In genomic region chr3:88365705-88366361, GRCm38 (mm10) we compare ENCODE assay signal across 15 mouse cellular contexts. TPM values are rescaled to one million over a fixed set of nuclear protein-coding genes. Genes with fewer than 3 reads are reported as not detected.
DNase-seq lines count a peak whose midpoint lies in the region; ATAC-seq lines count a peak whose summit lies in the region.
"Had no signal": no experiment of that assay in that cellular context is flagged by ENCODE, and none has a peak within 500 bp of the region (broad histone marks: within the 10 kb centered on the region; RNA-seq: fewer than 3 reads in every experiment).

No protein-coding gene starts in this region.

- ATAC-seq in heart, embryonic 12.5 days (ENCODE audit: insufficient number of reproducible peaks, low FRiP score) = no peak
- no peak for ATAC-seq in midbrain, embryonic 13.5 days
- no peak for ATAC-seq in hindbrain, embryonic 13.5 days (ENCODE audit: low FRiP score)
- ATAC-seq in neural tube, embryonic 15.5 days (ENCODE audit: low FRiP score) = no peak
- ATAC-seq in cerebellum, adult (ENCODE audit: insufficient number of reproducible peaks, low FRiP score, low TSS enrichment) = no peak

- H3K9ac ChIP-seq in heart, embryonic 12.5 days = no peak overlapping the region
- no peak overlapping the region for H3K9ac ChIP-seq in midbrain, embryonic 13.5 days (replicated peaks)
- 0 out of 2 replicates have a peak overlapping the region, but pooled peaks have one; percentile 24 for H3K9ac ChIP-seq in hindbrain, embryonic 13.5 days
- no peak overlapping the region for H3K9ac ChIP-seq in neural tube, embryonic 15.5 days (replicated peaks)
- H3K9ac ChIP-seq: lung, embryonic 14.5 days had no signal

- no peak overlapping the region for H3K4me3 ChIP-seq in heart, embryonic 12.5 days
- 0 out of 2 replicates have a peak overlapping the region, but pooled peaks have one; percentile 4 for H3K4me3 ChIP-seq in midbrain, embryonic 10.5 days
- no peak overlapping the region for H3K4me3 ChIP-seq in midbrain, embryonic 13.5 days (replicated peaks)
- peak overlapping the region; percentile 8; the same call in 1 of the 2 replicates for H3K4me3 ChIP-seq in hindbrain, embryonic 13.5 days
- no peak overlapping the region for H3K4me3 ChIP-seq in neural tube, embryonic 15.5 days (replicated peaks)

- peaks cover 18% of the 10 kb centered on the region for H3K36me3 ChIP-seq in heart, embryonic 12.5 days
- peaks cover 23% of the 10 kb centered on the region for H3K36me3 ChIP-seq in midbrain, embryonic 10.5 days
- H3K36me3 ChIP-seq in midbrain, embryonic 13.5 days = peaks cover 27% of the 10 kb centered on the region
- H3K36me3 ChIP-seq in hindbrain, embryonic 13.5 days = peaks cover 27% of the 10 kb centered on the region
- peaks cover 20% of the 10 kb centered on the region for H3K36me3 ChIP-seq in neural tube, embryonic 15.5 days

- 26% methylated on average over 34 of the region's 34 CpGs for WGBS in heart, embryonic 12.5 days
- WGBS in midbrain, embryonic 10.5 days = 37% methylated on average over 34 of the region's 34 CpGs
- WGBS in midbrain, embryonic 13.5 days = 41% methylated on average over 34 of the region's 34 CpGs
- WGBS in hindbrain, embryonic 13.5 days = 39% methylated on average over 34 of the region's 34 CpGs
- WGBS in neural tube, embryonic 15.5 days = 39% methylated on average over 34 of the region's 34 CpGs

- H3K27me3 ChIP-seq in heart, embryonic 12.5 days (replicated peaks) = peaks cover 27% of the 10 kb centered on the region
- H3K27me3 ChIP-seq in midbrain, embryonic 10.5 days (ENCODE audit: low read depth, poor library complexity, severe bottlenecking) = peaks cover 38% of the 10 kb centered on the region
- H3K27me3 ChIP-seq in midbrain, embryonic 13.5 days = peaks cover 26% of the 10 kb centered on the region
- H3K27me3 ChIP-seq in hindbrain, embryonic 13.5 days = peaks cover 26% of the 10 kb centered on the region
- H3K27me3 ChIP-seq in neural tube, embryonic 15.5 days (replicated peaks) = peaks cover 18% of the 10 kb centered on the region

- DNase-seq in heart, adult 8-10 months (ENCODE audit: low spot score) = no peak
- no peak for DNase-seq in midbrain, embryonic 10.5 days (ENCODE audit: low spot score)
- no peak for DNase-seq in gastrocnemius, postnatal 25 days
- DNase-seq: cerebellum, postnatal 25 days; gastrocnemius, postnatal 14 days; heart, postnatal 10 days; lung, embryonic 14.5 days; midbrain, embryonic 14.5 days had no signal

- no peak overlapping the region for H3K27ac ChIP-seq in heart, embryonic 12.5 days (ENCODE audit: poor library complexity, severe bottlenecking)
- H3K27ac ChIP-seq in midbrain, embryonic 10.5 days (replicated peaks) = no peak overlapping the region
- no peak overlapping the region for H3K27ac ChIP-seq in midbrain, embryonic 13.5 days
- H3K27ac ChIP-seq in hindbrain, embryonic 13.5 days = no peak overlapping the region
- no peak overlapping the region for H3K27ac ChIP-seq in neural tube, embryonic 15.5 days (replicated peaks)

- H3K9me3 ChIP-seq in heart, embryonic 12.5 days (replicated peaks) = peaks cover 8% of the 10 kb centered on the region
- H3K9me3 ChIP-seq in midbrain, embryonic 10.5 days (replicated peaks) = peaks cover 12% of the 10 kb centered on the region
- H3K9me3 ChIP-seq in midbrain, embryonic 13.5 days = peaks cover 11% of the 10 kb centered on the region
- H3K9me3 ChIP-seq in hindbrain, embryonic 13.5 days = peaks cover 11% of the 10 kb centered on the region
- H3K9me3 ChIP-seq in neural tube, embryonic 15.5 days (replicated peaks) = 0 out of 2 replicates have a peak, but pooled peaks cover 4% of the 10 kb centered on the region

- 0 out of 2 replicates have a peak overlapping the region, but pooled peaks have one; percentile 13 for H3K4me2 ChIP-seq in heart, embryonic 12.5 days
- no peak overlapping the region for H3K4me2 ChIP-seq in midbrain, embryonic 13.5 days (replicated peaks)
- peak overlapping the region; percentile 48 for H3K4me2 ChIP-seq in hindbrain, embryonic 13.5 days
- H3K4me2 ChIP-seq in neural tube, embryonic 15.5 days = peak overlapping the region; percentile 49; the same call in 1 of the 2 replicates

- H3K4me1 ChIP-seq in heart, embryonic 12.5 days (replicated peaks) = peaks cover 27% of the 10 kb centered on the region
- H3K4me1 ChIP-seq in midbrain, embryonic 10.5 days = peaks cover 27% of the 10 kb centered on the region
- H3K4me1 ChIP-seq in midbrain, embryonic 13.5 days (replicated peaks) = 0 out of 2 replicates have a peak, but pooled peaks cover 3% of the 10 kb centered on the region
- peaks cover 13% of the 10 kb centered on the region for H3K4me1 ChIP-seq in hindbrain, embryonic 13.5 days (replicated peaks)
- 0 out of 2 replicates have a peak, but pooled peaks cover 5% of the 10 kb centered on the region for H3K4me1 ChIP-seq in neural tube, embryonic 15.5 days

RNA-seq across cellular contexts. Expression of gene Paqr6, which starts 1.4 kb away (rescaled TPM):
- polyA plus RNA-seq in heart, embryonic 12.5 days (2016; fragmentation: Nextera tagmentation; extraction: Ambion mirVana) = 3.6 and 4.3 TPM in 2 replicates
- total RNA-seq in heart, adult 8-10 months (2022) = under 1 TPM in 3 of 4 experiments, not detected in 1; 0.53 to 0.85 (median 0.69) TPM
- 0.65 TPM in 2 replicates for polyA plus RNA-seq in midbrain, embryonic 10.5 days (2016; fragmentation: Nextera tagmentation; extraction: Ambion mirVana)
- 0.77 and 1.0 TPM in 2 replicates for polyA plus RNA-seq in midbrain, embryonic 13.5 days (2015; fragmentation: Nextera tagmentation; extraction: Ambion mirVana)
- 2.6 and 2.9 TPM in 2 replicates for polyA plus RNA-seq in hindbrain, embryonic 13.5 days (2015; fragmentation: Nextera tagmentation; extraction: Ambion mirVana)
- 1.6 and 2.5 TPM in 2 replicates for polyA plus RNA-seq in neural tube, embryonic 15.5 days (2015; fragmentation: Nextera tagmentation; extraction: Ambion mirVana)
- total RNA-seq in gastrocnemius, postnatal 25 days (2021) = 1 to 10 TPM in 1 of 2 experiments, under 1 TPM in 1; 0.51 to 1.1 TPM
- polyA plus RNA-seq: activated CD4-positive, CD25-positive, alpha-beta regulatory T cell, adult 4 months had no signal

RNA-seq across cellular contexts. Expression of gene Bglap3, which starts 6.7 kb away (rescaled TPM):
- polyA plus RNA-seq in heart, embryonic 12.5 days (2016; fragmentation: Nextera tagmentation; extraction: Ambion mirVana) = 0.10 TPM in 1 of 2 replicates, not detected in the other
- not detected for total RNA-seq in heart, adult 8-10 months (2022)
- 0.27 TPM in 2 replicates for polyA plus RNA-seq in midbrain, embryonic 10.5 days (2016; fragmentation: Nextera tagmentation; extraction: Ambion mirVana)
- polyA plus RNA-seq in midbrain, embryonic 13.5 days (2015; fragmentation: Nextera tagmentation; extraction: Ambion mirVana) = not detected in 2 replicates
- 0.19 TPM in 1 of 2 replicates, not detected in the other for polyA plus RNA-seq in hindbrain, embryonic 13.5 days (2015; fragmentation: Nextera tagmentation; extraction: Ambion mirVana)
- 0.15 and 0.28 TPM in 2 replicates for polyA plus RNA-seq in neural tube, embryonic 15.5 days (2015; fragmentation: Nextera tagmentation; extraction: Ambion mirVana)
- total RNA-seq in gastrocnemius, postnatal 25 days (2021) = under 1 TPM in 1 of 2 experiments, not detected in 1; 0.54 TPM
- total RNA-seq: gastrocnemius, postnatal 14 days; heart, postnatal 10 days had no signal
- polyA plus RNA-seq: activated CD4-positive, CD25-positive, alpha-beta regulatory T cell, adult 4 months; midbrain, embryonic 14.5 days had no signal

RNA-seq across cellular contexts. Expression of gene Bglap2, which starts 12.7 kb away (rescaled TPM):
- not detected in 2 replicates for polyA plus RNA-seq in heart, embryonic 12.5 days (2016; fragmentation: Nextera tagmentation; extraction: Ambion mirVana)
- total RNA-seq in heart, adult 8-10 months (2022) = not detected
- not detected in 2 replicates for polyA plus RNA-seq in midbrain, embryonic 10.5 days (2016; fragmentation: Nextera tagmentation; extraction: Ambion mirVana)
- not detected in 2 replicates for polyA plus RNA-seq in midbrain, embryonic 13.5 days (2015; fragmentation: Nextera tagmentation; extraction: Ambion mirVana)
- polyA plus RNA-seq in hindbrain, embryonic 13.5 days (2015; fragmentation: Nextera tagmentation; extraction: Ambion mirVana) = not detected in 2 replicates
- polyA plus RNA-seq in neural tube, embryonic 15.5 days (2015; fragmentation: Nextera tagmentation; extraction: Ambion mirVana) = not detected in 2 replicates
- not detected for total RNA-seq in gastrocnemius, postnatal 25 days (2021)
- total RNA-seq: gastrocnemius, postnatal 14 days; heart, postnatal 10 days had no signal
- polyA plus RNA-seq: activated CD4-positive, CD25-positive, alpha-beta regulatory T cell, adult 4 months; lung, embryonic 14.5 days; midbrain, embryonic 14.5 days; small intestine, adult 2 months had no signal

RNA-seq across cellular contexts. Expression of gene Bglap, which starts 18.4 kb away (rescaled TPM):
- not detected in 2 replicates for polyA plus RNA-seq in heart, embryonic 12.5 days (2016; fragmentation: Nextera tagmentation; extraction: Ambion mirVana)
- total RNA-seq in heart, adult 8-10 months (2022) = not detected
- not detected in 2 replicates for polyA plus RNA-seq in midbrain, embryonic 10.5 days (2016; fragmentation: Nextera tagmentation; extraction: Ambion mirVana)
- not detected in 2 replicates for polyA plus RNA-seq in midbrain, embryonic 13.5 days (2015; fragmentation: Nextera tagmentation; extraction: Ambion mirVana)
- polyA plus RNA-seq in hindbrain, embryonic 13.5 days (2015; fragmentation: Nextera tagmentation; extraction: Ambion mirVana) = not detected in 2 replicates
- not detected in 2 replicates for polyA plus RNA-seq in neural tube, embryonic 15.5 days (2015; fragmentation: Nextera tagmentation; extraction: Ambion mirVana)
- 1 to 10 TPM in 1 of 2 experiments, not detected in 1; 1.9 TPM for total RNA-seq in gastrocnemius, postnatal 25 days (2021)
- total RNA-seq: gastrocnemius, postnatal 14 days; heart, postnatal 10 days had no signal
- polyA plus RNA-seq: activated CD4-positive, CD25-positive, alpha-beta regulatory T cell, adult 4 months; lung, embryonic 14.5 days; midbrain, embryonic 14.5 days; small intestine, adult 2 months had no signal

RNA-seq across cellular contexts. Expression of gene Smg5, which starts 29.8 kb away (rescaled TPM):
- polyA plus RNA-seq in heart, embryonic 12.5 days (2016; fragmentation: Nextera tagmentation; extraction: Ambion mirVana) = 53.9 and 57.5 TPM in 2 replicates
- 10 to 100 TPM; 42.6 to 57.6 (median 56.5) TPM for total RNA-seq in heart, adult 8-10 months (2022)
- 84.5 and 89.8 TPM in 2 replicates for polyA plus RNA-seq in midbrain, embryonic 10.5 days (2016; fragmentation: Nextera tagmentation; extraction: Ambion mirVana)
- 70.1 and 78.3 TPM in 2 replicates for polyA plus RNA-seq in midbrain, embryonic 13.5 days (2015; fragmentation: Nextera tagmentation; extraction: Ambion mirVana)
- polyA plus RNA-seq in hindbrain, embryonic 13.5 days (2015; fragmentation: Nextera tagmentation; extraction: Ambion mirVana) = 66.2 and 69.1 TPM in 2 replicates
- polyA plus RNA-seq in neural tube, embryonic 15.5 days (2015; fragmentation: Nextera tagmentation; extraction: Ambion mirVana) = 57.7 and 60.8 TPM in 2 replicates
- 10 to 100 TPM; 37.4 to 43.4 TPM for total RNA-seq in gastrocnemius, postnatal 25 days (2021)

Comparison
In these comparisons a context has a peak if more than half of its experiments do, and no peak if none do; other contexts are left out.
1. H3K4me3 ChIP-seq: peak in midbrain, embryonic 10.5 days (single experiment) and hindbrain, embryonic 13.5 days (single experiment); none in heart, embryonic 12.5 days (single experiment), midbrain, embryonic 13.5 days (single experiment) and neural tube, embryonic 15.5 days (single experiment).